Mouse (Mus musculus) frontal cortex, adult (tissue): ENCODE results near the gene Mrpl33.
"Not testable (repeated sequence)": the region's sequence is repeated elsewhere in the genome, so short reads cannot be mapped to it uniquely, and the experiment has no call there.

Source experiments
- ATAC-seq: cut with Nextera tagmentation; 2 replicates; pipeline ENCODE4 v1.9.2; 2017; ENCODE audit warnings: mild to moderate bottlenecking, moderate library complexity, mixed read lengths; ENCODE audit not compliant: low TSS enrichment

Gene Mrpl33

DNA sequence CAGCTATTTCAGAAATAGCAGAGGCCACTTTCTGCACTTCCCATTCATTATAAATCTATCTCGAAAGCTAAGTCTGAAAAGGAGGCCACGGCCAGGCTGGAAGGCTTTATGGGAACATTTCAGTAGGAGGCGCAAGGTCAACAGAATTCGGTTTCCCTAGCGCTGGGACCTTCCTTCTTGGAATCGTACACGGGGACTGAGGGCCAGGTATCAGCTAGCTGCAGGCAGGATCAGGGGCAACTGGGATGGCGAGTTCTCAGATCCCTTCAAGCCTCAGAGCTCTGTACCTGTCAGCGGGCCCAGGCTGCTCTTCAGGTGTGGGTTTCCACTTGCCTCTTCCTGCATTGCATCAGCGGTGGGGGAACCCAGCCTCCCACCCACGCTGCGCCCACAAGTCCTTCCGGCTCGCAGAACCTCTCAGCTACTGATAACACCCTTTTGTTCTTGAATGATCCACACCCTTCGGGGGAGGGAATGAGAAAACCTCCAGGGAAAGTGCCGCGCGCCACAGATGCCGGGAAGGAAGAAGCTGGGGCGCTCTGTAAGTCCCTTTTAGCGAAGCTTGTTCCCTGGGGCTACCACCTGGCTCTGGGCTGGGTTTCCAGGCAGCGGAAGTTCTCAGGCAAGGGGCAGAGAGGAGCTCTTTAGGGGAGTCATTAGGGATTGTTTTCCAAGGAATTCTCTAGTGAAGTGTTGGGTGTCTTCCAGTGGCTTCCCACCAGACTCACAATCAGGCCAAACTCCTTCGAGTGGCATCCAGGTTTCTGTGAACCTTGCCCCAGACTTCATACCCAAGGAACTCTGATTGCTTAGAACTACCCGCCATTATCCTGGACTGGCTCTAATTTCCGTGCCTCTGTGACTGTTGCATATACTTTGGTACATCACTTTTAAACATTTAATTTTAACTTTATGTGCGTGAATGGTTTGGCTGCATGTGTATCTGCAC, at the start of gene Mrpl33:
Gene Mrpl33, plus strand, starts transcription at position 455 of the 949 bp plus-strand sequence.
- ATAC-seq, result peak; percentile 52

DNA sequence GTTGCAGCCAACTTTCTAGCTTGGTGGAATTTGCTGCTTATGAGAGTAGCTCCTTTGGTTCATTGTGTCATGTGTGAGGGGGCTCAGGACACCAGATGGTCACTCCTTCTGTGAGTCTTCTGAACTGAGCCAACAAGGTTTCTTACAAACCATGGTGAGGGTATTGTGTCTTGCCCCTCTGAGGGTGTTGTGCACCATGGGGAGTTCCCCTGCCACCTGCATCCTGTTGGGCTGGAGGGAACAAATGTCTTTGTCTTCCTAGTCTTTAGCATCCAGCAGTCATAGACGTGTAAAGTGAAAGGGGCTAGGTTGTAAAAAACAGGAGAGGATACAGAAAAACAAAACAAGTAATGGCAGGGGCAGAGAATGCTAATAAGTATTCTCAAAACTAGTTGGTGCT, 37.3 kb upstream of the Mrpl33 start:
- ATAC-seq, result no peak

DNA sequence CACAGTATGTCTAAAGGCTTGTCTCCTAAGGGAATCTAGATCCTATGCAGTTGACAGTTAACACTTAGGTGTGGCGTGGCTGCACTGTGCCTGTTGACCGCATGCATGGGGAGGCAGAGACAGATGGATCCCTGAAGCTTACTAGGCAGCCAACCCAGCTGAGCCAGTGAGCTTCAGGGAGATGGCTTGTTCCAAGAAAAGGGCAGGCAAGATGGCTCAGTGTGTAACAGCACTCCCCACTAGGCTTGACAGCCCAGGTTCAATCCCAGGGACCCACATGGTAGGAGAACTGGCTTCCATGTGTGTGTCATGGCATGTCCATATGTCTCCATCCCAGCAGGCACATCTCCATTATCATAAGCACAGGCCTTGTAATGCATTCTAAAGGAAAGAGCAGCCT, 36.4 kb upstream of the Mrpl33 start:
- no peak for ATAC-seq

- ATAC-seq, result peak; percentile 66
These were observed 34.6 kb upstream of the Mrpl33 start for GRCm38 (mm10) chr5:31562036-31562666.

GRCm38 (mm10) chr5:31563496-31563895, 33.2 kb upstream of the Mrpl33 start:
- peak; percentile 53 for ATAC-seq

GRCm38 (mm10) chr5:31563905-31564304, 32.8 kb upstream of the Mrpl33 start:
- ATAC-seq, result no peak

GRCm38 (mm10) chr5:31564976-31565375, 31.8 kb upstream of the Mrpl33 start:
- peak; percentile 56 for ATAC-seq

DNA sequence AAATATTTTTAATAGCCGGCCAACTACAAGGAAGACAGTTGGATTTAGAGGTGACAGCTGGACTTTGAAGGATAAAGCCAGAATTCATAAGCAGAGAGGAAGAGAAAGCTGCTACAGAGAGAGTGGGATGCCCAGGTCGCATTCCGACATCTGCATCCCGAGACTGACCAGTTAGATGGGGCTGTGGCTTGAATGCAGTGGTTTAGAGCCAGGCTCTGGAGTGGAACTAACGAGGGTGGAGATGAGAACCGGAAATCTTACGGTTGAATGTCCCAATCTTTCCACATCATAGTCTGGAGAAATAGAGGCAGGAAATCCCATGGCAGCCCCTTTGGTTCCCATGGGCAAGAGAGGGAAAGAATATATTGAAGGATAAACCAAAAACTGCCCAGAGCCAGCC, 30.7 kb upstream of the Mrpl33 start:
- ATAC-seq, result no peak

- ATAC-seq, result no peak
These were observed 30.3 kb upstream of the Mrpl33 start for GRCm38 (mm10) chr5:31566457-31566856.

- no peak for ATAC-seq
These were observed 28.6 kb upstream of the Mrpl33 start for GRCm38 (mm10) chr5:31567951-31568657.

DNA sequence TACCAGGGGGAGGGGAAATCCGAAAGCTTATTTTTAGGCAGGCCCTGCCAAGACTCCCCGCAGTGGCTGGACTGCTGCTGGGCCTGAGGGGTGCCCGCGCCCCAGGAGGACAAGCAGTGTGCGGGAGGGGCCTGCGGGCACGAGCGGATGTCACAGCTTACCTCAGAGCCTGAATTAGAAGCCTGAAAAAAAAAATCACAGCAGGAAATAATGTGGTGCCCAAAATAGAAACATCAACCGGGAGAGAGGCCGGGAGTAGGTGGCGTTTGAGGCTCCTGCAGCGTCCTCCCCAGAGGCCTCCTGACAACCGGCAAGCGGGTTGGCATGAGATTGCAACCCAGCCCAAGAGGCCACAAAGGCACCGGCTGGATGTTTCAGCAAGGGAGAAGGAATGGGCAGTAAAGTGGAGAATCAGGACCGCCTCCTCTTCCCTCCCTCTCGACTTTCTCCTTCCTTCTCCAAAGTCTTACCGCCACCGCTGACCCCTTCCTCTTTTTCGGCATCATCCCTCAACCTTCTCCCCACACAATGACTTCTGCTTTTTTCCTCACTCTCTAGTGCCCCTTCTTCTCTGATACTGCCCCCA, 25.6 kb upstream of the Mrpl33 start:
- peak; percentile 81 for ATAC-seq

DNA sequence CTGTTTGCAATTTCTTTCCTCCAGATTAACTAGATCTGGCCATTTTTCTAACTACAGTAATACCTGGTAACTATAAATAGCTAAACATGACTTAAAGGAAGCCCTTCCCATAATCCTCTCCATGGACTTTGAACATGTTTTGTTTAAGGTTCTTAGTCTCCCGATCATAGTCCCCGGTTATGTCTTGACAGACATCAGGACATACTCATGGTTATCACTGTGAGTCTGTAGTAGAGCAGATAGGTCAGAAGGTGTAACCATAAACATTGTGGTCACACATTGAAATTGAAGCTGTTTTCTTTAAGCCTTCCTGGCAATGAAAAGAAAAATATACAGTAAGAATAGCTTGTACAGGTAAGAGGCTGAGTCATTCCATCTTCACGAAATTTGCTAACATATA, 23.0 kb upstream of the Mrpl33 start:
- ATAC-seq, result no peak

DNA sequence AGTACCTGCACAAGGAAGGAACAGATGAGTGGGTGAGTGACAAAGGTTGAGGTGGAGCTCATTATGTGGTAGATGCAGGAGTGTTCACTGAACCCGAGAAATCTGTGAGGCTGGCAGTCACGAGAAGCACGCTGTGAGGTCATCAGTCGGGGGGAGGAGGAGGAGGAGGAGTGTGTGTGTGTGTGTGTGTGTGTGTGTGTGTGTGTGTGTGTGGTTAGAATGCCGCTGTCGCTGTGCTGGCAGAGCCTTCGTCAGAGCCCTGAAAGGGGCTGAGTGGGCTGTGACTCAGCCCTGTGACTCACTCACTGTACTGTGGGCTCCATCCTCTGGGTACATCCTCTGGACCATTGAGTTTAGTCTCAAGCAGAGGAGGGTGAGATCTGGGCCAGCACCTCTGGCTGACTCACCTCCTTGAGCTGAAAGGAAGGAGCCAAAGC, 20.2 kb upstream of the Mrpl33 start:
- peak; percentile 98 for ATAC-seq

GRCm38 (mm10) chr5:31581263-31581662, 15.5 kb upstream of the Mrpl33 start:
- ATAC-seq, result no peak

DNA sequence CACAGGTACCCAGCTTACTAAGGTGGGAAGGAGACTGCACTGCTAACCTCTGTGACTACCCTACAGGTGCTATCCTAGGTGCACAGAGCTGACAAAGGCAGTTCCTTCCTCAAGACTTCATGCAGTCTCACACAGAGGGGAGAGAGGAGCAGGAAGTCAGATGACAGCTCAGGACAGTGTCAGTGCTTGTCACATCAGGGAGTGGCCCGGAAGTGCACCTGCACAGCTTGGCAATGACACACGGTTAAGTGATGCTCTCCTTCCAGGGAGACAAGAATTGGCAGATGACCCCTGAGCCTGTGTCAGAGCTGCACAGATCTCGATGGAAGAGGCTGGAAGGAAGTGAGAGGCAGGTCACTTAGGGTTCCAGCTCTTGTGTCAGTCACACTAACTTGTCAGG, 14.8 kb upstream of the Mrpl33 start:
- ATAC-seq, result no peak

- no peak for ATAC-seq
These were observed 13.5 kb upstream of the Mrpl33 start for GRCm38 (mm10) chr5:31583261-31583660.

GRCm38 (mm10) chr5:31585526-31585925, 11.2 kb upstream of the Mrpl33 start:
- no peak for ATAC-seq

GRCm38 (mm10) chr5:31588016-31588415, 8.7 kb upstream of the Mrpl33 start:
- no peak for ATAC-seq

GRCm38 (mm10) chr5:31588672-31589071, 8.1 kb upstream of the Mrpl33 start:
- ATAC-seq, result not testable (repeated sequence)

DNA sequence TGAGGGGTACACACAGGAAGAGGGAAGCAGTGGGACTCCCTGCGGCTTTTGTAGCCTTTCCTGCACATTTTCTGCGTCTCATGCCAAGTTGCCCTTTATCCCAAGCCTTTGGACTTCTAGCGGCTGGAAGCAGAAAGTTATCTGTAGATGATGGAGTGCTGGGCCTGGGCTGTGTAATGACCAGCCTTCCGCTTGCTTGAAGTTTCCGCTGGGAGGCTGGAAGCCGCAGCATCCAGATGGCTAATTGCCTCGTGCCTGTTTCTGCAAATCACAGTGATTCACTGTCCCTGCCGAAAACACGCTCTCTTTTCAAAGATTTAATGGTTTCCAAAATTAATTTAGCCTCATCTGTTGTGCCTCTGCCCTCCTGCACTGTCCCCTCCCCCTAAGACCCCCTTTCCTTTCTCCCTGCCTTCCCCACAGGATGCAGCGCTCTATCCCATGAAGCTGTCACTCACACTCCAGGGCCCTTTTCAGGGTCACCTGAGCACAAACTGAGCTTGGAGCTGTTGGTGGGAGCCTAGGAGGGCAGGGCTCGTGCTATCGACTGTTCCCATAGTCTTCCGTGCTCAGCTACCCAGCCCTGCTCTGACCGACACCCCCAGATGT, 6.9 kb upstream of the Mrpl33 start:
- ATAC-seq, result peak; percentile 42; the same call in 1 of the 2 replicates

- peak; percentile 86 for ATAC-seq
These were observed 5.6 kb upstream of the Mrpl33 start for GRCm38 (mm10) chr5:31591122-31591521.

GRCm38 (mm10) chr5:31595868-31596267, 867 bp upstream of the Mrpl33 start:
- ATAC-seq, result no peak
